Mouse (Mus musculus): Measurements from ENCODE around the gene Rnf213. TPM values are rescaled to one million over a fixed set of nuclear protein-coding genes. Genes with fewer than 3 reads are reported as not detected.
A peak's percentile ranks its signal among the peaks of the same experiment; 100 is the strongest.

Gene Rnf213
- polyA plus RNA-seq (2014; fragmentation: Nextera tagmentation; extraction: Ambion mirVana), result 0.72 and 3.2 TPM in 2 replicates

DNA sequence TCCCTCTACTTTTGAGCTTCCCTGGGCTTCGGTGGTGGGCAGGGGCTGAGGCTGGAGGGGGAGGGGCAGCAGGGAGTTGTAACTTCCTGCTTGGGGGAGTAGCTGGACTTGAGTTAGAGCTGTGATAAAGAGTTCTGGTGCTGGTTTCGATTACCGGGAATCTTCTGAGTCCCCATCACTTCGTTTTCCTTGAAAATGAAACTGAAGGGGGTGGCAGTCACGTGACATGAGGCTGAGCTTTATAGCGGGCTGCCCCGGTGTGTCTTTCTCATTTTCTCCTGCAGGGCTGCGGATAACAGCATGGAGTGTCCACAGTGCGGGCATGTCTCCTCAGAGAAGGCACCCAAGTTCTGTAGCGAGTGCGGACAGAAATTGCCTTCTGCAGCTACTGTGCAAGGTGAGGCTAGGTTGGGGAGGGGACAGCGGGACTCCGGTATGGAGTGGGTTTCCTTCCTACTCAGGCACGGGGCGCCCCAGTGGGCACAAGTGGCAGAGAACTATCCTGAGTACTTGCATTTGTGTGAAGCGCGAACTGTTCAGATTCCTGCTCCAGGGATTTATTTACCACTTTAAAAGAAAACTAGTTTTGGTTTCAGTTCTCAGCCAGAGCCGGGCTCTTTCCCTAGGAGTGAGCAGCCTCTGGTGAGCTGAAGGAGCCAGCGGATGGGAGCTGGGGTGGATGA is at the start of gene Rnf213:
Gene Rnf213, plus strand, starts transcription at position 301 of the 683 bp plus-strand sequence.
- ATAC-seq (ENCODE audit: low FRiP score, low TSS enrichment) (no peak), DNase-seq (peak; percentile 57)
- Histone ChIP-seq H3K4me1 (ENCODE audit: control insufficient read depth, insufficient read depth, low read length) (peaks cover 8% of the 10 kb centered on the region; the same call in 1 of the 2 replicates), H3K4me2 (ENCODE audit: low read length) (peak within 1 kb of the TSS; percentile 55), H3K36me3 (ENCODE audit: control insufficient read depth, insufficient read depth, low read length) (no peaks in the 10 kb centered on the region), H3K9ac (replicated peaks; ENCODE audit: low read length) (no peak within 1 kb of the TSS; the same call in 1 of the 2 replicates), H3K27me3 (ENCODE audit: control insufficient read depth, insufficient read depth, low read length) (peaks cover 76% of the 10 kb centered on the region), H3K27ac (replicated peaks; ENCODE audit: low read depth, low read length) (no peak within 1 kb of the TSS), H3K9me3 (ENCODE audit: control insufficient read depth, low read length) (no peaks in the 10 kb centered on the region), H3K4me3 (replicated peaks; ENCODE audit: low read depth, low read length) (peak within 1 kb of the TSS; percentile 30)
- WGBS, result 2% methylated on average over 19 of the region's 19 CpGs

DNA sequence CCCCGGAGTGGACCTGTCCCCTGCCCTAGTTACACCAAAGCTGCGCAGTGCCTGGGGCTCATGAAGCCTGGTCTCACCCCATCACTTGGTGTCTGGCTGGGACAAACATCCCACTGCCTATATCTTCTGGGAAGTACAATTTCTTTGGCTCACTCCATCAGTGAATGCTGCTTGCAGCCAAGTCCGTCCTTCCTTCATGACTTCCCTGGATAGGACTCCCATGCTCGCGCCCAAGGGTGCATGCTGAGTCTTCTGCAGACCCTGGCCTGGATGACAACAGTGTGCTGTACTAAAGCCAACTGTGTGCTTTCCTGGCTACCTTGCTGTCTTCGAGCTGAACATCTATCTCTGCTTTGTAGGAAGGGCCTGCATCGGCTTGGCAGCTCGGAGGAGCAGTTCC is 48.7 kb upstream of the Rnf213 start:
- Histone ChIP-seq H3K27me3 (ENCODE audit: control insufficient read depth, insufficient read depth, low read length) (no peaks in the 10 kb centered on the region), H3K4me2 (ENCODE audit: low read length) (no peak overlapping the region), H3K9ac (replicated peaks; ENCODE audit: low read length) (no peak overlapping the region), H3K36me3 (ENCODE audit: control insufficient read depth, insufficient read depth, low read length) (no peaks in the 10 kb centered on the region), H3K4me3 (replicated peaks; ENCODE audit: low read depth, low read length) (no peak overlapping the region), H3K4me1 (ENCODE audit: control insufficient read depth, insufficient read depth, low read length) (no peaks in the 10 kb centered on the region), H3K27ac (replicated peaks; ENCODE audit: low read depth, low read length) (no peak overlapping the region), H3K9me3 (ENCODE audit: control insufficient read depth, low read length) (no peaks in the 10 kb centered on the region)
- ATAC-seq (ENCODE audit: low FRiP score, low TSS enrichment), result no peak
- 85% methylated on average over 8 of the region's 8 CpGs for WGBS
- DNase-seq, result no peak

DNA sequence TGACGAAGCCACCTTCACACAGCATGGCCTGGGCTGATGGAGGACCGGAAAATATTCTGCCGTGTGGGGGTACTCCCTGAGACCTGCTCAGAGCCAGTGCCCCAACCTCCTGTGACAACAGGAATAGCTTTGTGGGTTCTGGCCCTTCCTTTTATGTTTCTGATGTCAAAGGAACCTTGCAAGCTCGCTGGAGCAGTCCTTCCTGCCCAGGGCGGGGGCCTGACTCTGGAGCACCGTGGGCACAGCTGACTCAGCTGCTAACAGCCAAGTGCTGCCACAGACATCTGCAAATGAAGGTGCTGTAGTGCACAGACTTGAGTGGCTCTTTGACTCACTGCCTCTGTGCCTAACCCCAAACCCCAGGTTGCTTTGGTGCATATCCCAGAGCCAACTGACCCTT is 48.0 kb upstream of the Rnf213 start:
- ATAC-seq (ENCODE audit: low FRiP score, low TSS enrichment) (no peak), DNase-seq (no peak)
- no peak overlapping the region for H3K4me2 ChIP-seq (ENCODE audit: low read length)
- WGBS, result 77% methylated on average over 6 of the region's 6 CpGs
- H3K9ac ChIP-seq (replicated peaks; ENCODE audit: low read length), result no peak overlapping the region
- H3K36me3 ChIP-seq (ENCODE audit: control insufficient read depth, insufficient read depth, low read length), result no peaks in the 10 kb centered on the region
- H3K9me3 ChIP-seq (ENCODE audit: control insufficient read depth, low read length), result no peaks in the 10 kb centered on the region
- H3K27me3 ChIP-seq (ENCODE audit: control insufficient read depth, insufficient read depth, low read length), result no peaks in the 10 kb centered on the region
- H3K4me1 ChIP-seq (ENCODE audit: control insufficient read depth, insufficient read depth, low read length), result no peaks in the 10 kb centered on the region
- no peak overlapping the region for H3K4me3 ChIP-seq (replicated peaks; ENCODE audit: low read depth, low read length)
- no peak overlapping the region for H3K27ac ChIP-seq (replicated peaks; ENCODE audit: low read depth, low read length)

DNA sequence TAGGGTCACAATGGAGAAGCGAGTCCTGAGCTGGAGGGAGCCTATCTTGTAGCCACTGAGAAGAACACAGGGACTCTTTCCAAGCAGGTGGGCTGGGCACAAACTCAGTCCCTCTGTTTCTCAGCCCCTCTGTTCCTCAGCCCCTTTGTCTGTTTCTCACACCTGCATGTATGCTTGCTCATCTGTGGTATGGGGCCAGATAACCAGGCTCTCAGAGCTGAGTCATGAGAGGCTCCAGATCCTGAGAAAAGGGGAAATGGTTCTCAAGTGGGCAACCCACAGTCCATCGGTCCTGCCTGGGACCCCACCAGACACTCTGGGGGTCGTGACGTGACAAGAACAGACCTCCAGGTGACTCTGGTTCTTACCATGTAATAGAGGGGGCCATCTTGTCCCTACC is 45.8 kb upstream of the Rnf213 start:
- H3K27me3 ChIP-seq (ENCODE audit: control insufficient read depth, insufficient read depth, low read length), result no peaks in the 10 kb centered on the region
- no peaks in the 10 kb centered on the region for H3K36me3 ChIP-seq (ENCODE audit: control insufficient read depth, insufficient read depth, low read length)
- no peak for DNase-seq
- H3K27ac ChIP-seq (replicated peaks; ENCODE audit: low read depth, low read length), result no peak overlapping the region
- ATAC-seq (ENCODE audit: low FRiP score, low TSS enrichment), result no peak
- no peak overlapping the region for H3K4me3 ChIP-seq (replicated peaks; ENCODE audit: low read depth, low read length)
- no peak overlapping the region for H3K9ac ChIP-seq (replicated peaks; ENCODE audit: low read length)
- 90% methylated on average over 4 of the region's 4 CpGs for WGBS
- H3K4me1 ChIP-seq (ENCODE audit: control insufficient read depth, insufficient read depth, low read length), result no peaks in the 10 kb centered on the region
- no peak overlapping the region for H3K4me2 ChIP-seq (ENCODE audit: low read length)
- H3K9me3 ChIP-seq (ENCODE audit: control insufficient read depth, low read length), result no peaks in the 10 kb centered on the region

DNA sequence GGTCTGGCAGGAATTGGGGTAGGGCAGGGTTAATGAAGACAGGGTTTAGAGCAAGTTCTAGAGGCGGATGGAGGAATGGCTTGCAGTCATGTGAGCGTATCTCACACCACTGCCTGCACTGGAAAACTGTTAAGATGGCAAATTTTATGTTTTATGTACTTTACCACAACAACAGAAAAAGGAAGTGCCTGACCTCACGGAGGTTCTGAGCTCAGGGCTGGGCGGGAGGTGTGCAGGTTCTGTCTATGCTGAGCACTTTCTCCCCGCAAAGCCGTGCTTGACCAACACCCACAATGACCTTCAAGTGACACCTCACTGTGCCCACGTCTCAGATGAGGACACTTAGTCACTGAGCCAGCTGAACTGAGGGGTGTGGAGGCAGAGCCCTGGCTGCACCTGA is 40.8 kb upstream of the Rnf213 start:
- Histone ChIP-seq H3K4me2 (ENCODE audit: low read length) (no peak overlapping the region), H3K27ac (replicated peaks; ENCODE audit: low read depth, low read length) (no peak overlapping the region), H3K4me1 (ENCODE audit: control insufficient read depth, insufficient read depth, low read length) (0 out of 2 replicates have a peak, but pooled peaks cover 5% of the 10 kb centered on the region), H3K9ac (replicated peaks; ENCODE audit: low read length) (no peak overlapping the region), H3K9me3 (ENCODE audit: control insufficient read depth, low read length) (no peaks in the 10 kb centered on the region), H3K27me3 (ENCODE audit: control insufficient read depth, insufficient read depth, low read length) (no peaks in the 10 kb centered on the region), H3K36me3 (ENCODE audit: control insufficient read depth, insufficient read depth, low read length) (no peaks in the 10 kb centered on the region), H3K4me3 (replicated peaks; ENCODE audit: low read depth, low read length) (no peak overlapping the region)
- ATAC-seq (ENCODE audit: low FRiP score, low TSS enrichment) (no peak), DNase-seq (no peak)
- WGBS, result 81% methylated on average over 7 of the region's 7 CpGs

DNA sequence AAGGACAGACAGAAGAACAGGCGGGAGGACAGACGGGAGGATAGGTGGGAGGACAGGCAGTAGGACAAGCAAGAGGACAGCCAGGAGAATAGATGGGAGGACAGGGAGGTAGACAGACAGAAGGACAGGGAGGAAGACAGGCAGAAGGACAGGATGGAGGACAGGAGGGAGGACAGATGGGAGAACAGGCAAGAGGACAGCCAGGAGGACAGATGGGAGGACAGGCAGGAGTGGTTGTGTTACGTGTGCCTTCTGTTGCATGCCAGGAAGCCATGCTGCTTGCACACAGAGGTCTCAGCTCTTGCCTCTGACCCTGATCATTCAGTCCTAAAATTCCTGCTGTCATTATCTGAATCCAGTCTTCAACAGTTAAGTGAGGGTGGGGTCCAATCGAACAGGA is 39.0 kb upstream of the Rnf213 start:
- ATAC-seq (ENCODE audit: low FRiP score, low TSS enrichment), result no peak
- Histone ChIP-seq H3K4me1 (ENCODE audit: control insufficient read depth, insufficient read depth, low read length) (0 out of 2 replicates have a peak, but pooled peaks cover 5% of the 10 kb centered on the region), H3K36me3 (ENCODE audit: control insufficient read depth, insufficient read depth, low read length) (no peaks in the 10 kb centered on the region), H3K9ac (replicated peaks; ENCODE audit: low read length) (no peak overlapping the region), H3K4me3 (replicated peaks; ENCODE audit: low read depth, low read length) (no peak overlapping the region), H3K4me2 (ENCODE audit: low read length) (no peak overlapping the region), H3K9me3 (ENCODE audit: control insufficient read depth, low read length) (no peaks in the 10 kb centered on the region), H3K27me3 (ENCODE audit: control insufficient read depth, insufficient read depth, low read length) (no peaks in the 10 kb centered on the region), H3K27ac (replicated peaks; ENCODE audit: low read depth, low read length) (no peak overlapping the region)
- 88% methylated on average over 4 of the region's 4 CpGs for WGBS
- no peak for DNase-seq

DNA sequence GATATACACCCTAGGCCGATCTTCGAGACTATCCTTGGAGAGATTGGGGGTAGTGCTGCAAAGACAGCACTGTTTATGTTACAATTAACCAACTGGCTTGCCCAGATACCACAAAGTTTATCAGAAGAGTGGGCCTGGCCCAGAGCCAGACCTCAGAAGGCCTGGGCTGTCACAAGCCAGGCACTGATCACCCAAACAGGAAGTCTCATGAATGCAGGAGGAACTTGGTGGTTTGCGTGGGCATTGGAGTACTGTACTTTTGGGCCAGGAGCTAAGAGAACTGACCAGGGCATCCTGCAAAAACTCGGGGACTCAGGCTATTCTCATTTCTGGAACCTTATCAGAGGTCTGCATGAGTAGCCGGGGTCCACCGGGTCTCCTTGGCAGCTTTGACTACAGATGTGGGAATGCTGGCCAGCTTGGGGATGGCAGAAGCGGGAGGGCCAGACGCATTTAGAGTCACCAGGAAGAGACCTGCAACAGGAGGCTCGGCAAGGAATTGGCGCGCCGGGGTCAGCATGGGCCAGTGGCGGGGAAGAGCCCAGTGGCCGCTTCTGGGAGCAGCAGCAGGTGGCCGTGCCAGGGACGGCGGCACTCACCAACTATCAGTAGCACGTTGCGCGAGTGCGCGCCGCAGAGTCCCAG is 38.0 kb upstream of the Rnf213 start:
- H3K4me3 ChIP-seq (replicated peaks; ENCODE audit: low read depth, low read length), result peak overlapping the region; percentile 58
- no peaks in the 10 kb centered on the region for H3K27me3 ChIP-seq (ENCODE audit: control insufficient read depth, insufficient read depth, low read length)
- peak; percentile 26 for DNase-seq
- no peak overlapping the region; the same call in 1 of the 2 replicates for H3K27ac ChIP-seq (replicated peaks; ENCODE audit: low read depth, low read length)
- peak overlapping the region; percentile 83 for H3K4me2 ChIP-seq (ENCODE audit: low read length)
- WGBS, result 8% methylated on average over 23 of the region's 23 CpGs
- H3K9me3 ChIP-seq (ENCODE audit: control insufficient read depth, low read length), result no peaks in the 10 kb centered on the region
- ATAC-seq (ENCODE audit: low FRiP score, low TSS enrichment), result peak; percentile 8; the same call in 1 of the 2 replicates
- peak overlapping the region; percentile 65 for H3K9ac ChIP-seq (replicated peaks; ENCODE audit: low read length)
- H3K36me3 ChIP-seq (ENCODE audit: control insufficient read depth, insufficient read depth, low read length), result no peaks in the 10 kb centered on the region
- 0 out of 2 replicates have a peak, but pooled peaks cover 5% of the 10 kb centered on the region for H3K4me1 ChIP-seq (ENCODE audit: control insufficient read depth, insufficient read depth, low read length)

DNA sequence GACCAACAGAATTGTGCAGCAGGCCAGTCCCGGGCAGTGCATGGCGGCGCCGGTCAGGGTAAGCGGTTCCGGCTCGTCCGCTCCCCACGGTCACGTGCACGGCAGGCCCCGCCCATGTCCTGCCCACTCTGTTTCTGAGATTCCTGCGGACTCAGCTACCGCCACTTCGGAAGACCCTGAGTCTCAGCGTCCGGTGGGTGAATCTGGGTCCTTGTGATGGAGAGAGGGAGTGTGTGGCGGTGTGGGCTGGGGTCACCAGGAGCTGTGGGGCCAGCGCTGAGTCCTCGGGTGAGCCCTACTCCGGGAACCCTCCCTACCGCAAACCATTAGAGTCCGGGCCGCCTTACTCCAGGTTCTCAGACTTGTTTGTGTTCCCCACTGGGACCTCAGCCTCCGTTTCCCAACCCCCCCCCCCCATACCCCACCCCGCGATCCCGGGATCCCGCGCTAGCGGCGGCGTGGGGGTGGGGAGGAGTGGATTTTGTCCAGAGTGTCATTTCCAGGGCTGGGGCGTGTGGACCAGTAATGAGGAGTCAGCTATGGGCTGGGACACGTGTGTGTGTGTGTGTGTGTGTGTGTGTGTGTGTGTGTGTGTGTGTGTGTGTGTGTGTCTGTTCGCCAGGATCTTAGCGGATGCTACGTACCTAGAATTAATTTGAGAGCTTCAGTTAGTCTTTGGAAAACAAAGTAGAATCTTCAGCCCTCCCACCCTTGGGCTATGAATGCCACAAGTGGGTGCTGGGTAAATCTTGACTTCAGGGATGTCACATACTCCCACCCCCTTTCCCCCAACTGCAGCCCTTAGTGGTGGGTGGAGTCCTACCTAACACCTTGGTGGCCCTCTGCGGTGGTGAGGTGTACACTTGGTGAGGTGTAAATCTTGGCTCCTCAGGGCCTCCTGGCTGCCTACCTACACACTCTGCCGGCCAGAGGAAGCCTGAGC is 37.2 kb upstream of the Rnf213 start, which contains the start of the genes Sgsh and Slc26a11:
Gene Sgsh, minus strand, starts transcription at position 94 of the 943 bp plus-strand sequence.
Gene Slc26a11, plus strand, starts transcription at position 115 of the 943 bp plus-strand sequence.
- Histone ChIP-seq H3K4me1 (ENCODE audit: control insufficient read depth, insufficient read depth, low read length) (0 out of 2 replicates have a peak, but pooled peaks cover 5% of the 10 kb centered on the region), H3K27ac (replicated peaks; ENCODE audit: low read depth, low read length) (no peak within 1 kb of the TSS; the same call in 1 of the 2 replicates), H3K4me2 (ENCODE audit: low read length) (peak within 1 kb of the TSS; percentile 83), H3K27me3 (ENCODE audit: control insufficient read depth, insufficient read depth, low read length) (no peaks in the 10 kb centered on the region), H3K36me3 (ENCODE audit: control insufficient read depth, insufficient read depth, low read length) (no peaks in the 10 kb centered on the region), H3K9me3 (ENCODE audit: control insufficient read depth, low read length) (no peaks in the 10 kb centered on the region), H3K9ac (replicated peaks; ENCODE audit: low read length) (peak within 1 kb of the TSS; percentile 65), H3K4me3 (replicated peaks; ENCODE audit: low read depth, low read length) (peak within 1 kb of the TSS; percentile 58)
- WGBS, result 2% methylated on average over 40 of the region's 40 CpGs
- DNase-seq (peak; percentile 87), ATAC-seq (ENCODE audit: low FRiP score, low TSS enrichment) (peak; percentile 86)
